Mouse (Mus musculus) heart, postnatal 14 days (tissue): ENCODE measurements around the gene Zfp467. TPM values are rescaled to one million over a fixed set of nuclear protein-coding genes. Genes with fewer than 3 reads are reported as not detected.

Source experiments
- DNase-seq, 2 experiments: peaks; one replicate each; pipeline ENCODE4 v3.0.0; 2021 to 2022
- intact Hi-C: fragments of 180-260 bp; cut with DNase I; formaldehyde crosslinking; loops from one replicate; pipeline ENCODE4 v1.15.1; 2025
- microRNA-seq, 2 experiments: library from miRNA; unstranded; fragments of <30 nt; microRNA quantifications; one replicate each; pipeline ENCODE4 v1.2.0; 2021 to 2022
- total RNA-seq, 2 experiments: library from RNA; stranded (reverse); gene quantifications; 2 replicates each; pipeline ENCODE4 v1.2.3; 2021

Zfp467 gene
- total RNA-seq, 2 experiments from 2014 or later = 13.8 to 16.4 TPM

GRCm38 (mm10) chr6:48413081-48413480 is 32.5 kb downstream of the Zfp467 start:
- intact Hi-C loops = no loop called here
- DNase-seq = no peak

- intact Hi-C loops = no loop called here
Observed at GRCm38 (mm10) chr6:48412662-48413061, 33.0 kb downstream of the Zfp467 start.

GRCm38 (mm10) chr6:48412147-48412546 is 33.5 kb downstream of the Zfp467 start:
- intact Hi-C loops = no loop called here
- no peak for DNase-seq

More at GRCm38 (mm10) chr6:48412662-48413061, 33.0 kb downstream of the Zfp467 start:
- DNase-seq = no peak

- intact Hi-C loops = no loop called here
- no peak for DNase-seq
Observed at GRCm38 (mm10) chr6:48411193-48412092, 34.2 kb downstream of the Zfp467 start.

- no peak for DNase-seq
Observed at GRCm38 (mm10) chr6:48410551-48410950, 35.1 kb downstream of the Zfp467 start.

GRCm38 (mm10) chr6:48409726-48410343 is 35.8 kb downstream of the Zfp467 start:
- no peak for DNase-seq
- intact Hi-C loops = no loop called here

More at GRCm38 (mm10) chr6:48410551-48410950, 35.1 kb downstream of the Zfp467 start:
- intact Hi-C loops = no loop called here

- no peak for DNase-seq
- intact Hi-C loops = no loop called here
Observed at GRCm38 (mm10) chr6:48404071-48404470, 41.6 kb downstream of the Zfp467 start.

- DNase-seq = no peak
- intact Hi-C loops = loop anchor here (5.0 kb wide), 2 partner anchors 102 to 223 kb away; no protein-coding TSS in a partner anchor
Observed at GRCm38 (mm10) chr6:48399906-48400305, 45.7 kb downstream of the Zfp467 start.

GRCm38 (mm10) chr6:48397336-48397735 is 48.3 kb downstream of the Zfp467 start:
- intact Hi-C loops = loop anchor here (5.0 kb wide), 2 partner anchors 105 to 220 kb away; no protein-coding TSS in a partner anchor
- peak in 1 of 2 experiments; percentile 55 for DNase-seq

- DNase-seq = no peak
- intact Hi-C loops = loop anchor here (5.0 kb wide), 2 partner anchors 106 to 219 kb away; no protein-coding TSS in a partner anchor
Observed at GRCm38 (mm10) chr6:48396686-48397085, 48.9 kb downstream of the Zfp467 start.

GRCm38 (mm10) chr6:48396008-48396595 is 49.5 kb downstream of the Zfp467 start:
- intact Hi-C loops = loop anchor here (5.0 kb wide), 2 partner anchors 106 to 219 kb away; no protein-coding TSS in a partner anchor
- no peak for DNase-seq

- intact Hi-C loops = loop anchor here (5.0 kb wide), 2 partner anchors 107 to 218 kb away; no protein-coding TSS in a partner anchor
- peak; percentile 78 to 84 for DNase-seq
Observed at GRCm38 (mm10) chr6:48395105-48396007, 50.3 kb downstream of the Zfp467 start, which contains the start of gene Krba1. TSS of gene Krba1 (plus strand) at chr6:48395586.

- intact Hi-C loops = no loop called here
- no peak for DNase-seq
Observed at GRCm38 (mm10) chr6:48393811-48394210, 51.8 kb downstream of the Zfp467 start.

GRCm38 (mm10) chr6:48388221-48388620 is 57.4 kb downstream of the Zfp467 start:
- intact Hi-C loops = no loop called here
- DNase-seq = no peak

Small RNA genes lying within 50 kb of the gene (microRNA-seq; reads per million reads assigned to microRNA genes)
- 0 reads per million in 2 experiments for gene Gm24325

Other genes with a start within 250 kb of the Zfp467 start
- gene Krba1, start 50.2 kb downstream of the Zfp467 start, total RNA-seq = 10 to 100 TPM; 24.9 to 26.5 TPM
- gene Sspo, start 2.4 kb upstream of the Zfp467 start, total RNA-seq = under 1 TPM; 0.43 to 0.51 TPM
- 10 to 100 TPM; 17.2 to 18.2 TPM for gene Atp6v0e2, start 91.8 kb upstream of the Zfp467 start, total RNA-seq
- gene Lrrc61, start 109.0 kb upstream of the Zfp467 start, total RNA-seq = 10 to 100 TPM; 12.9 to 14.5 TPM
- 10 to 100 TPM; 87.7 to 93.2 TPM for gene Rarres2, start 127.0 kb upstream of the Zfp467 start, total RNA-seq
- not detected for gene Gm45021, start 143.8 kb upstream of the Zfp467 start, total RNA-seq
- 10 to 100 TPM; 24.0 to 27.5 TPM for gene Repin1, start 148.1 kb upstream of the Zfp467 start, total RNA-seq
- gene Gm44965, start 148.1 kb upstream of the Zfp467 start, total RNA-seq = not detected
- gene Zfp775, start 156.2 kb upstream of the Zfp467 start, total RNA-seq = 1 to 10 TPM; 8.2 to 8.3 TPM
- under 1 TPM; 0.24 to 0.67 TPM for gene AI854703, start 180.9 kb upstream of the Zfp467 start, total RNA-seq
- 10 to 100 TPM in 1 of 2 experiments, 1 to 10 TPM in 1; 8.6 to 11.0 TPM for gene Gimap8, start 201.4 kb upstream of the Zfp467 start, total RNA-seq
- gene Gimap9, start 230.3 kb upstream of the Zfp467 start, total RNA-seq = 1 to 10 TPM; 4.2 to 6.4 TPM
- gene Gimap4, start 238.7 kb upstream of the Zfp467 start, total RNA-seq = 10 to 100 TPM; 32.2 to 42.6 TPM